Mouse (Mus musculus): Measurements from ENCODE around the gene Gse1. TPM values are rescaled to one million over a fixed set of nuclear protein-coding genes. Genes with fewer than 3 reads are reported as not detected.

The Gse1 gene
- total RNA-seq, 2 experiments from 2014 or later, result 23.9 to 24.1 TPM

GRCm38 (mm10) chr8:120234457-120234856 is 6.2 kb downstream of the Gse1 start:
- no peak for DNase-seq (ENCODE audit: low spot score in 2 of 2)

- no peak for DNase-seq (ENCODE audit: low spot score in 2 of 2)
Observed at GRCm38 (mm10) chr8:120234866-120235265, 6.6 kb downstream of the Gse1 start.

- no peak for DNase-seq (ENCODE audit: low spot score in 2 of 2)
Observed at GRCm38 (mm10) chr8:120243222-120243621, 15.0 kb downstream of the Gse1 start.

- no peak for DNase-seq (ENCODE audit: low spot score in 2 of 2)
Observed at GRCm38 (mm10) chr8:120243916-120244451, 15.7 kb downstream of the Gse1 start.

GRCm38 (mm10) chr8:120244553-120244952 is 16.3 kb downstream of the Gse1 start:
- no peak for DNase-seq (ENCODE audit: low spot score in 2 of 2)

GRCm38 (mm10) chr8:120247618-120248017 is 19.4 kb downstream of the Gse1 start:
- DNase-seq (ENCODE audit: low spot score in 2 of 2), result no peak

- DNase-seq (ENCODE audit: low spot score in 2 of 2), result no peak
Observed at GRCm38 (mm10) chr8:120248031-120248430, 19.8 kb downstream of the Gse1 start.

GRCm38 (mm10) chr8:120248451-120248850 is 20.2 kb downstream of the Gse1 start:
- DNase-seq (ENCODE audit: low spot score in 2 of 2), result no peak

GRCm38 (mm10) chr8:120249800-120250336 is 21.6 kb downstream of the Gse1 start:
- DNase-seq (ENCODE audit: low spot score in 2 of 2), result no peak

GRCm38 (mm10) chr8:120250750-120251410 is 22.6 kb downstream of the Gse1 start:
- DNase-seq (ENCODE audit: low spot score in 2 of 2), result no peak

- no peak for DNase-seq (ENCODE audit: low spot score in 2 of 2)
Observed at GRCm38 (mm10) chr8:120251411-120252035, 23.3 kb downstream of the Gse1 start.

GRCm38 (mm10) chr8:120253626-120254025 is 25.4 kb downstream of the Gse1 start:
- DNase-seq (ENCODE audit: low spot score in 2 of 2), result peak in 1 of 2 experiments; percentile 36

GRCm38 (mm10) chr8:120255406-120255987 is 27.2 kb downstream of the Gse1 start:
- DNase-seq (ENCODE audit: low spot score in 2 of 2), result no peak

GRCm38 (mm10) chr8:120256958-120257357 is 28.7 kb downstream of the Gse1 start:
- no peak for DNase-seq (ENCODE audit: low spot score in 2 of 2)

- no peak for DNase-seq (ENCODE audit: low spot score in 2 of 2)
Observed at GRCm38 (mm10) chr8:120259206-120259605, 30.9 kb downstream of the Gse1 start.

GRCm38 (mm10) chr8:120260677-120261076 is 32.4 kb downstream of the Gse1 start:
- no peak for DNase-seq (ENCODE audit: low spot score in 2 of 2)

- no peak for DNase-seq (ENCODE audit: low spot score in 2 of 2)
Observed at GRCm38 (mm10) chr8:120261338-120262120, 33.3 kb downstream of the Gse1 start.

GRCm38 (mm10) chr8:120263879-120264278 is 35.6 kb downstream of the Gse1 start:
- DNase-seq (ENCODE audit: low spot score in 2 of 2), result no peak

- no peak for DNase-seq (ENCODE audit: low spot score in 2 of 2)
Observed at GRCm38 (mm10) chr8:120264388-120264943, 36.2 kb downstream of the Gse1 start.

GRCm38 (mm10) chr8:120264944-120265453 is 36.7 kb downstream of the Gse1 start:
- DNase-seq (ENCODE audit: low spot score in 2 of 2), result peak; percentile 37 to 49

- DNase-seq (ENCODE audit: low spot score in 2 of 2), result peak; percentile 38 to 66
Observed at GRCm38 (mm10) chr8:120265471-120265870, 37.2 kb downstream of the Gse1 start.
